Mouse (Mus musculus) ES-E14 (cell line): Measurements from ENCODE around the gene Slc36a1.

Source experiments
- CHD2 ChIP-seq: IDR thresholded peaks from 2 replicates; pipeline ENCODE4 v1.6.1; 2014; ENCODE audit warnings: mild to moderate bottlenecking, low read depth, low read length, inconsistent platforms
- HCFC1 ChIP-seq: IDR thresholded peaks from 2 replicates; pipeline ENCODE4 v1.6.1; 2012; ENCODE audit warnings: low read length, inconsistent platforms, borderline replicate concordance; ENCODE audit not compliant: insufficient read depth
- MAFK ChIP-seq: IDR thresholded peaks from 2 replicates; pipeline ENCODE4 v1.6.1; 2014; ENCODE audit warnings: mild to moderate bottlenecking, low read depth, low read length, inconsistent platforms; ENCODE audit not compliant: insufficient read depth
- ZNF384 ChIP-seq: IDR thresholded peaks from 2 replicates; pipeline ENCODE4 v1.6.1; 2012; ENCODE audit warnings: low read depth, low read length, inconsistent platforms

DNA sequence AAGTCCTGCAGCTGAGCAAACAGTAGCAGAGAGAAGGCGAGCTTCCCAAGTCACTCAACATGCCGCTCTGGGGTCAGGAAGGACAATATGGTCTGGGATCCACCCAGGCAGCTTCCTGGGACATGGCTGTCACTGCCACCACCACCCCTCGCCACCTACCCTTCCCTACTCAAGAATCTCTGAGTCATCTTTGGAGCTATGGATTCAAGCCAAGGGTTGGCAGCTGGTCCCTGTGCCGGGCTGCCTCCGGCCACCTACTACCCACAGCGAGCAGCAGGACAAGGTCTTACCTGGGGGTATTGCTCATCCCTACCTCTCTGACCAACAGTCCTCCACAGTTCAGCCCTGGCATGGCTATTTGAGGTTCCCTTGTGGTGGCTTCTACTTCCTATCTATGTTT lies 70.6 kb downstream of the Slc36a1 start:
- TF ChIP-seq ZNF384 (no peak), MAFK (no peak), HCFC1 (no peak), CHD2 (no peak)
